Mouse (Mus musculus) forebrain, embryonic 14.5 days (tissue): ENCODE results near the gene 4930572O03Rik. TPM values are rescaled to one million over a fixed set of nuclear protein-coding genes. Genes with fewer than 3 reads are reported as not detected.
A peak's percentile ranks its signal among the peaks of the same experiment; 100 is the strongest.
"Not testable (repeated sequence)": the region's sequence is repeated elsewhere in the genome, so short reads cannot be mapped to it uniquely, and the experiment has no call there.

ENCODE experiments used
- ATAC-seq: fragments of 200-750 bp; cut with Nextera tagmentation; 2 replicates; pipeline ENCODE4 v1.8.0; 2017; ENCODE audit warnings: mild to moderate bottlenecking, moderate library complexity
- DNase-seq: peaks from one replicate; pipeline ENCODE4 v3.0.0-alpha.2; 2015; ENCODE audit warnings: low spot score
- H3K27ac ChIP-seq: fragments of 300-500 bp; sonication (generic); 2 replicates; pipeline ENCODE4 v1.5.1; 2014; ENCODE audit warnings: low read depth, mild to moderate bottlenecking, control low read depth, low read length, moderate library complexity
- H3K27me3 ChIP-seq: fragments of 300-500 bp; sonication (generic); replicated peaks from 2 replicates; pipeline ENCODE4 v1.6.1; 2014; ENCODE audit warnings: low read length, control low read depth, mixed read lengths; ENCODE audit not compliant: control insufficient read depth, insufficient read depth
- H3K36me3 ChIP-seq: fragments of 300-500 bp; sonication (generic); 2 replicates; pipeline ENCODE4 v1.6.1; 2014; ENCODE audit warnings: low read length, control low read depth; ENCODE audit not compliant: control insufficient read depth, insufficient read depth
- H3K4me1 ChIP-seq: fragments of 300-500 bp; sonication (generic); 2 replicates; pipeline ENCODE4 v1.6.1; 2014; ENCODE audit warnings: antibody characterized with exemption, low read length, control low read depth; ENCODE audit not compliant: control insufficient read depth, insufficient read depth
- H3K4me2 ChIP-seq: fragments of 300-500 bp; sonication (generic); 2 replicates; pipeline ENCODE4 v1.6.1; 2014; ENCODE audit warnings: mild to moderate bottlenecking, control low read depth, low read length
- H3K4me3 ChIP-seq: fragments of 300-500 bp; sonication (generic); 2 replicates; pipeline ENCODE4 v1.5.1; 2014; ENCODE audit warnings: low read depth, low read length, control low read depth
- H3K9ac ChIP-seq: fragments of 300-500 bp; sonication (generic); 2 replicates; pipeline ENCODE4 v1.6.1; 2014; ENCODE audit warnings: mild to moderate bottlenecking, low read length, control low read depth, moderate library complexity
- H3K9me3 ChIP-seq: fragments of 300-500 bp; sonication (generic); replicated peaks from 2 replicates; pipeline ENCODE4 v1.6.1; 2016; ENCODE audit warnings: low read length, control low read depth, mixed read lengths; ENCODE audit not compliant: control insufficient read depth
- WGBS: fragments of 180-500 bp; shearing (Covaris S2); extraction: QIAGEN DNeasy Blood & Tissue Kit; methylation state at CpG from one replicate; pipeline ENCODE4 v1.1.7; 2014; 5-methylcytosine and 5-hydroxymethylcytosine counted together
- polyA plus RNA-seq: library from polyadenylated mRNA; unstranded; fragments of >200 nt; fragmentation: Nextera tagmentation; extraction: Ambion mirVana; gene quantifications from 2 replicates; pipeline ENCODE4 v1.2.1, GENCODE M21; 2014

4930572O03Rik gene
- polyA plus RNA-seq, result not detected in 2 replicates

GRCm38 (mm10) chr5:15656959-15657358 lies at the start of gene 4930572O03Rik:
Gene 4930572O03Rik, minus strand, starts transcription at chr5:15657059.
- not testable (repeated sequence) for H3K9me3 ChIP-seq, H3K4me3 ChIP-seq, H3K4me2 ChIP-seq, H3K36me3 ChIP-seq, DNase-seq, H3K4me1 ChIP-seq, H3K27ac ChIP-seq, ATAC-seq, H3K9ac ChIP-seq, H3K27me3 ChIP-seq
- 68% methylated on average over 1 of the region's 1 CpGs for WGBS

- not testable (repeated sequence) for H3K4me3 ChIP-seq, H3K9ac ChIP-seq, H3K4me2 ChIP-seq, H3K36me3 ChIP-seq, H3K27me3 ChIP-seq, H3K4me1 ChIP-seq, H3K9me3 ChIP-seq, H3K27ac ChIP-seq, ATAC-seq
- peak; percentile 31 for DNase-seq
- WGBS, result 23% methylated on average over 5 of the region's 5 CpGs
Measured at GRCm38 (mm10) chr5:15702891-15703290, 46.0 kb upstream of the 4930572O03Rik start.

- not testable (repeated sequence) for DNase-seq, H3K4me1 ChIP-seq, H3K36me3 ChIP-seq, H3K4me3 ChIP-seq, H3K9me3 ChIP-seq, H3K27ac ChIP-seq, H3K27me3 ChIP-seq, H3K4me2 ChIP-seq, H3K9ac ChIP-seq, ATAC-seq
- 34% methylated on average over 2 of the region's 2 CpGs for WGBS
Measured at GRCm38 (mm10) chr5:15697719-15698118, 40.9 kb upstream of the 4930572O03Rik start.

- WGBS, result 90% methylated on average over 4 of the region's 4 CpGs
- H3K9me3 ChIP-seq, H3K4me1 ChIP-seq, ATAC-seq, H3K27ac ChIP-seq, H3K4me2 ChIP-seq, H3K4me3 ChIP-seq, H3K36me3 ChIP-seq, H3K9ac ChIP-seq, H3K27me3 ChIP-seq, DNase-seq: not testable (repeated sequence)
Measured at GRCm38 (mm10) chr5:15691849-15692248, 35.0 kb upstream of the 4930572O03Rik start.

- not testable (repeated sequence) for H3K4me3 ChIP-seq, H3K27me3 ChIP-seq, H3K4me2 ChIP-seq, H3K9me3 ChIP-seq, H3K4me1 ChIP-seq, H3K27ac ChIP-seq, ATAC-seq, H3K9ac ChIP-seq, H3K36me3 ChIP-seq
- DNase-seq, result peak; percentile 1
- 79% methylated on average over 4 of the region's 4 CpGs for WGBS
Measured at GRCm38 (mm10) chr5:15690822-15691221, 34.0 kb upstream of the 4930572O03Rik start.

- not testable (repeated sequence) for H3K9me3 ChIP-seq, H3K4me1 ChIP-seq, H3K36me3 ChIP-seq, H3K27ac ChIP-seq, H3K4me3 ChIP-seq, H3K27me3 ChIP-seq, H3K4me2 ChIP-seq, H3K9ac ChIP-seq
- DNase-seq (peak; percentile 6), ATAC-seq (peak; percentile 79)
- WGBS, result 74% methylated on average over 6 of the region's 6 CpGs
Measured at GRCm38 (mm10) chr5:15689659-15690213, 32.9 kb upstream of the 4930572O03Rik start.

GRCm38 (mm10) chr5:15688874-15689658 lies 32.2 kb upstream of the 4930572O03Rik start:
- not testable (repeated sequence) for H3K9ac ChIP-seq, H3K27ac ChIP-seq, H3K27me3 ChIP-seq, H3K4me1 ChIP-seq, H3K36me3 ChIP-seq, DNase-seq, H3K4me2 ChIP-seq, H3K4me3 ChIP-seq, H3K9me3 ChIP-seq
- ATAC-seq, result peak; percentile 62
- 63% methylated on average over 4 of the region's 4 CpGs for WGBS

GRCm38 (mm10) chr5:15681301-15682035 lies 24.6 kb upstream of the 4930572O03Rik start:
- not testable (repeated sequence) for H3K4me3 ChIP-seq, H3K9me3 ChIP-seq, H3K27me3 ChIP-seq, DNase-seq, H3K36me3 ChIP-seq, H3K27ac ChIP-seq, H3K4me1 ChIP-seq, H3K4me2 ChIP-seq, H3K9ac ChIP-seq
- peak; percentile 54 for ATAC-seq
- WGBS, result 75% methylated on average over 7 of the region's 10 CpGs
